Mouse (Mus musculus): ENCODE results near the gene Rab7b.

- TF ChIP-seq USF1 (IDR thresholded peaks at IDR 0.05; ENCODE audit: low read depth) = no peak
- no peak for TF ChIP-seq TCF12 (IDR thresholded peaks at IDR 0.05; ENCODE audit: insufficient read depth, poor library complexity, severe bottlenecking)
- TF ChIP-seq MAX (IDR thresholded peaks at IDR 0.05; ENCODE audit: low read depth) = no peak
Observed at GRCm38 (mm10) chr1:131764581-131765338, 76.3 kb downstream of the Rab7b start.

All from myocyte (in vitro differentiated cells).